In genomic region chr10:84424374-84424773, GRCm38 (mm10) we compare ENCODE assay signal across 11 mouse cellular contexts. TPM values are rescaled to one million over a fixed set of nuclear protein-coding genes. Genes with fewer than 3 reads are reported as not detected.
DNase-seq lines count a peak whose midpoint lies in the region; ATAC-seq and TF ChIP-seq lines count a peak whose summit lies in the region.
"Had no signal": no experiment of that assay in that cellular context is flagged by ENCODE, and none has a peak within 500 bp of the region (broad histone marks: within the 10 kb centered on the region; RNA-seq: fewer than 3 reads in every experiment).

No protein-coding gene starts in this region.

- no peaks in the 10 kb centered on the region for H3K27me3 ChIP-seq in heart, embryonic 13.5 days (replicated peaks)
- H3K27me3 ChIP-seq in liver, embryonic 11.5 days (replicated peaks; ENCODE audit: control insufficient read depth, insufficient read depth, low read length) = no peaks in the 10 kb centered on the region
- H3K27me3 ChIP-seq in lung, postnatal 0 days (replicated peaks; ENCODE audit: insufficient read depth, low read length) = no peaks in the 10 kb centered on the region
- no peaks in the 10 kb centered on the region for H3K27me3 ChIP-seq in midbrain, embryonic 15.5 days (replicated peaks)

- intact Hi-C loops in heart, postnatal 25 days (cut with DNase I) = no loop called here

- peaks cover 29% of the 10 kb centered on the region for H3K36me3 ChIP-seq in heart, embryonic 13.5 days
- no peaks in the 10 kb centered on the region for H3K36me3 ChIP-seq in liver, embryonic 11.5 days (ENCODE audit: control insufficient read depth, insufficient read depth, low read length)
- no peaks in the 10 kb centered on the region for H3K36me3 ChIP-seq in lung, postnatal 0 days (ENCODE audit: insufficient read depth, low read length)
- H3K36me3 ChIP-seq in midbrain, embryonic 15.5 days (replicated peaks) = no peaks in the 10 kb centered on the region

- no peak overlapping the region for H3K4me2 ChIP-seq in heart, embryonic 13.5 days
- H3K4me2 ChIP-seq in liver, embryonic 11.5 days = no peak overlapping the region
- no peak overlapping the region for H3K4me2 ChIP-seq in lung, postnatal 0 days (replicated peaks; ENCODE audit: low read depth, low read length)
- H3K4me2 ChIP-seq in midbrain, embryonic 15.5 days = no peak overlapping the region

- peaks cover 46% of the 10 kb centered on the region for H3K4me1 ChIP-seq in heart, embryonic 13.5 days
- no peaks in the 10 kb centered on the region for H3K4me1 ChIP-seq in liver, embryonic 11.5 days (replicated peaks; ENCODE audit: control insufficient read depth, insufficient read depth, low read length)
- H3K4me1 ChIP-seq in lung, postnatal 0 days (ENCODE audit: insufficient read depth, low read depth, low read length) = no peaks in the 10 kb centered on the region
- H3K4me1 ChIP-seq in midbrain, embryonic 15.5 days = peaks cover 3% of the 10 kb centered on the region; the same call in 1 of the 2 replicates

- DNase-seq in heart, postnatal 25 days (ENCODE audit: low spot score) = no peak
- peak; percentile 12 for DNase-seq in liver
- DNase-seq in liver, embryonic 11.5 days (ENCODE audit: low spot score) = no peak
- peak; percentile 59 for DNase-seq in kidney, postnatal 10 days
- DNase-seq in lung, postnatal 0 days (ENCODE audit: low spot score) = no peak
- DNase-seq: cerebellum, adult 2 months; right cerebral cortex, postnatal 4 days; thymus, adult 18-20 months had no signal

- TF ChIP-seq CTCF in lung, postnatal 0 days (IDR thresholded peaks at IDR 0.05) = no peak

- no peak overlapping the region for H3K27ac ChIP-seq in heart, embryonic 13.5 days (replicated peaks)
- H3K27ac ChIP-seq in liver, embryonic 11.5 days (ENCODE audit: low read depth, low read length) = no peak overlapping the region
- H3K27ac ChIP-seq in lung, postnatal 0 days (ENCODE audit: low read length) = no peak overlapping the region
- no peak overlapping the region for H3K27ac ChIP-seq in midbrain, embryonic 15.5 days

- H3K4me3 ChIP-seq in heart, embryonic 13.5 days = no peak overlapping the region
- H3K4me3 ChIP-seq in liver, embryonic 11.5 days (ENCODE audit: low read depth, low read length) = no peak overlapping the region
- no peak overlapping the region for H3K4me3 ChIP-seq in lung, postnatal 0 days (ENCODE audit: low read depth, low read length)
- H3K4me3 ChIP-seq in midbrain, embryonic 15.5 days = no peak overlapping the region

- WGBS in heart, embryonic 13.5 days = 70% methylated on average over 7 of the region's 7 CpGs
- 71% methylated on average over 7 of the region's 7 CpGs for WGBS in liver, embryonic 11.5 days
- 45% methylated on average over 7 of the region's 7 CpGs for WGBS in lung, postnatal 0 days
- 69% methylated on average over 7 of the region's 7 CpGs for WGBS in midbrain, embryonic 15.5 days

- peak overlapping the region; percentile 58; the same call in 1 of the 2 replicates for H3K9ac ChIP-seq in heart, embryonic 13.5 days
- no peak overlapping the region for H3K9ac ChIP-seq in liver, embryonic 11.5 days (ENCODE audit: low read depth, low read length)
- 0 out of 2 replicates have a peak overlapping the region, but pooled peaks have one; percentile 2 for H3K9ac ChIP-seq in lung, postnatal 0 days (replicated peaks; ENCODE audit: low read depth)
- H3K9ac ChIP-seq in midbrain, embryonic 15.5 days = no peak overlapping the region

- H3K9me3 ChIP-seq in heart, embryonic 13.5 days = no peaks in the 10 kb centered on the region
- no peaks in the 10 kb centered on the region for H3K9me3 ChIP-seq in liver, embryonic 11.5 days (ENCODE audit: control insufficient read depth, low read length)
- no peaks in the 10 kb centered on the region for H3K9me3 ChIP-seq in lung, postnatal 0 days (ENCODE audit: low read length)
- no peaks in the 10 kb centered on the region for H3K9me3 ChIP-seq in midbrain, embryonic 15.5 days

- peak; percentile 31; the same call in 1 of the 2 replicates for TF ChIP-seq EP300 in lung, postnatal 0 days (IDR thresholded peaks at IDR 0.05)

- ATAC-seq in heart, embryonic 13.5 days (ENCODE audit: extremely low read depth, insufficient number of reproducible peaks, low FRiP score, low TSS enrichment) = no peak
- ATAC-seq in liver, embryonic 11.5 days (replicated peaks; ENCODE audit: low FRiP score) = no peak
- ATAC-seq in lung, postnatal 0 days = peak; percentile 44
- ATAC-seq in midbrain, embryonic 15.5 days (replicated peaks) = no peak
- no peak for ATAC-seq in megakaryocyte progenitor cell, adult 5-6 weeks (replicated peaks; ENCODE audit: poor library complexity)

RNA-seq across cellular contexts. Expression of gene Nuak1, which starts 16.0 kb away (rescaled TPM):
- polyA plus RNA-seq in heart, embryonic 13.5 days (2015; fragmentation: Nextera tagmentation; extraction: Ambion mirVana) = 2.3 and 2.6 TPM in 2 replicates
- total RNA-seq in heart, postnatal 25 days (2021) = 10 to 100 TPM; 30.8 to 32.3 TPM
- 0.47 and 0.70 TPM in 2 replicates for polyA plus RNA-seq in liver, embryonic 11.5 days (2014; fragmentation: Nextera tagmentation; extraction: Ambion mirVana)
- polyA plus RNA-seq in lung, postnatal 0 days (2015; fragmentation: Nextera tagmentation; extraction: Ambion mirVana) = 2.2 and 2.3 TPM in 2 replicates
- 5.0 and 6.4 TPM in 2 replicates for polyA plus RNA-seq in midbrain, embryonic 15.5 days (2015; fragmentation: Nextera tagmentation; extraction: Ambion mirVana)
- 0.12 TPM in 2 replicates for total RNA-seq in megakaryocyte progenitor cell, adult 5-6 weeks (2015)
- 0.03 and 0.17 TPM in 2 replicates for total RNA-seq in megakaryocyte progenitor cell, adult 5-6 weeks (2017)

Comparison
In these comparisons a context has a peak if more than half of its experiments do, and no peak if none do; other contexts are left out.
1. DNase-seq: peak in liver (single experiment) and kidney, postnatal 10 days (single experiment); none in heart, postnatal 25 days (single experiment), liver, embryonic 11.5 days (single experiment) and lung, postnatal 0 days (single experiment).
2. H3K9ac ChIP-seq: peak in heart, embryonic 13.5 days (single experiment) and lung, postnatal 0 days (single experiment); none in liver, embryonic 11.5 days (single experiment) and midbrain, embryonic 15.5 days (single experiment).